Mouse (Mus musculus) C2C12 (cell line): Measurements from ENCODE around the gene Slc25a3. TPM values are rescaled to one million over a fixed set of nuclear protein-coding genes. Genes with fewer than 3 reads are reported as not detected.

Source experiments
- H3K27me3 ChIP-seq: one replicate; pipeline ENCODE4 v1.6.1; 2011; ENCODE audit not compliant: control insufficient read depth, insufficient read depth, insufficient read length
- H3K36me3 ChIP-seq: one replicate; pipeline ENCODE4 v1.6.1; 2011; ENCODE audit not compliant: control insufficient read depth, insufficient read depth
- H3K4me3 ChIP-seq: one replicate; pipeline ENCODE4 v1.5.1; 2011; ENCODE audit warnings: mild to moderate bottlenecking, control low read depth; ENCODE audit not compliant: poor library complexity, insufficient read depth, severe bottlenecking
- H3K79me2 ChIP-seq: one replicate; pipeline ENCODE4 v1.6.1; 2011; ENCODE audit not compliant: control insufficient read depth, insufficient read depth
- H3K79me3 ChIP-seq: one replicate; pipeline ENCODE4 v1.6.1; 2011; ENCODE audit warnings: low read depth, control low read depth
- H3ac ChIP-seq: one replicate; pipeline ENCODE3; 2011; ENCODE audit warnings: low read depth; ENCODE audit not compliant: control insufficient read depth, insufficient read length
- CEBPB ChIP-seq: IDR thresholded peaks from one replicate; pipeline ENCODE4 v1.6.1; 2011; ENCODE audit warnings: low read depth, mild to moderate bottlenecking, control low read depth, moderate library complexity
- CTCF ChIP-seq: IDR thresholded peaks from one replicate; pipeline ENCODE4 v1.5.1; 2011; ENCODE audit not compliant: control insufficient read depth, insufficient read depth, insufficient read length
- FOSL1 ChIP-seq: IDR thresholded peaks from one replicate; pipeline ENCODE4 v1.8.0; 2011; ENCODE audit warnings: mild to moderate bottlenecking, low read length; ENCODE audit not compliant: poor library complexity, insufficient read depth, severe bottlenecking
- MAX ChIP-seq: IDR thresholded peaks from one replicate; pipeline ENCODE4 v1.6.1; 2011; ENCODE audit warnings: mild to moderate bottlenecking, control low read depth
- MYOD1 ChIP-seq: IDR thresholded peaks from one replicate; pipeline ENCODE4 v1.6.1; 2011; ENCODE audit warnings: low read depth; ENCODE audit not compliant: control insufficient read depth, insufficient read length
- MYOG ChIP-seq: IDR thresholded peaks from one replicate; pipeline ENCODE4 v1.6.1; 2011; ENCODE audit not compliant: control insufficient read depth, insufficient read length; ENCODE audit errors: extremely low read depth
- USF1 ChIP-seq: IDR thresholded peaks from one replicate; pipeline ENCODE4 v1.6.1; 2011; ENCODE audit warnings: low read depth, mild to moderate bottlenecking, control low read depth, moderate library complexity
- polyA plus RNA-seq: library from polyadenylated mRNA; unstranded; fragments of >200 nt; fragmentation: generic; extraction: Trizol; gene quantifications from one replicate; pipeline ENCODE4 v1.2.1, GENCODE M21; 2012; ENCODE audit warnings: missing spikeins

The Slc25a3 gene
- polyA plus RNA-seq, 1 experiment = 722 TPM

GRCm38 (mm10) chr10:91170143-91170941 lies 46.5 kb upstream of the Slc25a3 start:
- Histone ChIP-seq H3K79me3 (peaks cover 57% of the 10 kb centered on the region), H3K27me3 (no peaks in the 10 kb centered on the region), H3K4me3 (peak overlapping the region; percentile 95), H3K36me3 (peaks cover 35% of the 10 kb centered on the region), H3K79me2 (peaks cover 80% of the 10 kb centered on the region), H3ac (peak overlapping the region; percentile 98)
- peak; percentile 62 for TF ChIP-seq MAX
- peak; percentile 54 for TF ChIP-seq CTCF
- TF ChIP-seq USF1 = no peak
- no peak for TF ChIP-seq MYOD1
- TF ChIP-seq FOSL1 = no peak
- TF ChIP-seq MYOG = no peak
- TF ChIP-seq CEBPB = peak; percentile 26

GRCm38 (mm10) chr10:91169414-91170065 lies 45.7 kb upstream of the Slc25a3 start:
- peaks cover 80% of the 10 kb centered on the region for H3K79me2 ChIP-seq
- peak overlapping the region; percentile 70 for H3ac ChIP-seq
- peak overlapping the region; percentile 95 for H3K4me3 ChIP-seq
- H3K27me3 ChIP-seq = no peaks in the 10 kb centered on the region
- TF ChIP-seq FOSL1 = no peak
- TF ChIP-seq CEBPB = no peak
- TF ChIP-seq USF1 = no peak
- no peak for TF ChIP-seq CTCF
- no peak for TF ChIP-seq MYOD1
- no peak for TF ChIP-seq MYOG
- no peak for TF ChIP-seq MAX
- H3K36me3 ChIP-seq = peaks cover 43% of the 10 kb centered on the region
- peaks cover 64% of the 10 kb centered on the region for H3K79me3 ChIP-seq

DNA sequence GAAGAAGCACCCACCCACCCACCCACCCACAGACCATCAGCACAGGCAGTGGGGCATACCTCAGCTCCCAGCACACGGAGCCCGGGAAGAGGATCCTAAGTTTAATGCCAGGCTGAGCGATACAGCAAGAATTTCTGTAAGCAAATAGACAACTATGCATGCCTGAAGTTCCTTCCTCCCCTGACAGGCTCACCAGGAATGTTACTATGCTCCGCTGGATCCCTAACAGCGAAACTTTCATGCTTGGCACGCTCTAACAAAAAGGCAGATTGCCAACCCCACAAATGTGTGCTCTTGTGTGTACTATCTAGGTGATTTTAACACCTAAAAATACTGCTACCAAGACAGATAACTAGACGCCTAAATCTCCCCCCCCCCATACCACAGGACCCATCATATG lies 43.5 kb upstream of the Slc25a3 start:
- Histone ChIP-seq H3K4me3 (peak overlapping the region; percentile 95), H3K79me2 (peaks cover 97% of the 10 kb centered on the region), H3K27me3 (no peaks in the 10 kb centered on the region), H3K79me3 (peaks cover 82% of the 10 kb centered on the region), H3K36me3 (peaks cover 65% of the 10 kb centered on the region), H3ac (peak overlapping the region; percentile 30)
- TF ChIP-seq MAX (no peak), FOSL1 (no peak), MYOG (no peak), CTCF (no peak), CEBPB (no peak), MYOD1 (no peak), USF1 (no peak)

DNA sequence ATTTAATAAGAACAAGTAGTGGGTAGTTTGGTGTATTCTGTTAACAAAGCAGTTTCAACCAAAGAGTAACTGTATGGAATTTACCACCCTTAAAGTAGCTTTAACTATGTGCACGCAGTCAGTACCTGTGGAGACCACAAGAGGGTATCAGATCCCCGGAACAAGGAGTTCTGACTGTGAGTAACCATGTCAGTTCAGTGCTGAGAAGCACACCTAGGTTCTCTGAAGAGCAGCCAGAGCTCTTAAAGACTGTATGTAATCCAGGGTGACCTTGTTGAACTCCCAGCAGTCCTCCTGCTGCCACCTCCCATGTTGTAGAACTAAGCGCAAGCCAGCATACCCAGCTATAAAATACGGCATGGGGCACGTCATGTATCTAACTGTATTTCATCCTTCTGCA lies 43.0 kb upstream of the Slc25a3 start:
- no peaks in the 10 kb centered on the region for H3K27me3 ChIP-seq
- TF ChIP-seq MYOG (no peak), MAX (peak; percentile 44), USF1 (no peak)
- H3K4me3 ChIP-seq = no peak overlapping the region
- H3K79me2 ChIP-seq = peaks cover 97% of the 10 kb centered on the region
- H3ac ChIP-seq = peak overlapping the region; percentile 63
- H3K36me3 ChIP-seq = peaks cover 70% of the 10 kb centered on the region
- peaks cover 82% of the 10 kb centered on the region for H3K79me3 ChIP-seq

DNA sequence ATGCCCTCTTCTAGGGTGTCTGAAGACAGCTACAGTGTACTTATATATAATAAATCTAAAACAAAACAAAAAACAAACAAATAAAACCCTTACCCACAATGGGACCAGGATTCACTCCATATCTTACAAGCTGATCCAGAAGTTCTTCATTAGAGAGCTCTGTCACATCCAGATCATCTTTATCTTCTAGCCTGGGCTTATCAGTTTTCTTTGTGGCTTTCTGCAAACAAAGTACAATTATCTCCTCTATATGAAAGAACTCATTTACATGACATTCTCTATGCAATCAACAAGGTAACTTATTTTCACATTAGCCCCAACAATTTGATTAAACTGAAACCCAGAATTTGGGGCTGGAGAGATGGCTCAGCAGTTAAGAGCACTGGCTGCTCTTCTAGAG lies 42.0 kb upstream of the Slc25a3 start:
- Histone ChIP-seq H3K27me3 (no peaks in the 10 kb centered on the region), H3K36me3 (peaks cover 80% of the 10 kb centered on the region), H3K79me3 (peaks cover 88% of the 10 kb centered on the region), H3K4me3 (no peak overlapping the region), H3ac (no peak overlapping the region), H3K79me2 (peaks cover 100% of the 10 kb centered on the region)
- TF ChIP-seq USF1 = no peak
- no peak for TF ChIP-seq MAX
- no peak for TF ChIP-seq MYOG
- TF ChIP-seq MYOD1 = no peak
- no peak for TF ChIP-seq FOSL1
- TF ChIP-seq CEBPB = no peak
- no peak for TF ChIP-seq CTCF

DNA sequence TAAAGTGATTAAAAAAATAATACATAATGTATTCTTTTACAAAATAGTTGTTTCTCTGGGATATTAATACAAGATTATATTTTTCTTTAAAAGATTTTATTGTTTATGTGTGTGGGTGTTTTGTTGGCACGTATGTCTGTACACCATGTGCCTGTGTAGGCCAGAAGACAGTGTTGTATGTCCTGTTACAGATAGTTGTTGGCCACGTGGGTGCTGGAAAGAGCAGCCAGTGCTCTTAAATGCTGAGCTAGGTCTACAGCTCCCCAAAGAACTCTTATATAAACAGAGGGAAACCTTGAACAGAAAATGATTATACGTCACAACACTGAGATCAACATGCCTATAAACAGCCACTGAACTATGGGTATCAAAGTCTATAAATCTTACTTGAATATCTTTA lies 40.6 kb upstream of the Slc25a3 start:
- Histone ChIP-seq H3K79me2 (peaks cover 100% of the 10 kb centered on the region), H3K4me3 (no peak overlapping the region), H3K79me3 (peaks cover 86% of the 10 kb centered on the region), H3K27me3 (no peaks in the 10 kb centered on the region), H3ac (no peak overlapping the region), H3K36me3 (peaks cover 88% of the 10 kb centered on the region)
- no peak for TF ChIP-seq CEBPB
- TF ChIP-seq MYOG = no peak
- no peak for TF ChIP-seq MAX
- no peak for TF ChIP-seq CTCF
- TF ChIP-seq FOSL1 = no peak
- TF ChIP-seq MYOD1 = no peak
- no peak for TF ChIP-seq USF1
